Mouse (Mus musculus) ES-E14 (cell line): Measurements from ENCODE around the gene Txn2.

Experiments used
- CHD2 ChIP-seq: IDR thresholded peaks from 2 replicates; pipeline ENCODE4 v1.6.1; 2014; ENCODE audit warnings: mild to moderate bottlenecking, low read depth, low read length, inconsistent platforms
- MAFK ChIP-seq: IDR thresholded peaks from 2 replicates; pipeline ENCODE4 v1.6.1; 2014; ENCODE audit warnings: mild to moderate bottlenecking, low read depth, low read length, inconsistent platforms; ENCODE audit not compliant: insufficient read depth
- ZNF384 ChIP-seq: IDR thresholded peaks from 2 replicates; pipeline ENCODE4 v1.6.1; 2012; ENCODE audit warnings: low read depth, low read length, inconsistent platforms

DNA sequence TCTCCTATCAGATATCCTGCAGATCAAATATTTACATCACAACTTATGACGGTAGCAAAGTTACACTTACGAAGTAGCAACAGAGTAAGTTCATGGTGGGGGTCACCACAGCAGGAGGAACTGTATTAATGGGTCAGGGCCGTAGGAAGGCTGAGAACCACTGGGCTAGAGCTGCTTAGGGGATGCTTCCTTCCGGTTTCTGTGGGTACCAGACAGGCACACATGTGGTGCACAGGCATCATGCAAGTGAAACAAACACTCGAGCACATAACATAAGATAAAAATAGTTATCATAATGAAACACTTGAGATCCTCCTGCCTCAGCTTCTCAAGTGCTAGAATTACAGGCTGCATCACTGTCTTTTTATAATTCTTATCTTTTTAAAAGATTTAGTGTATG lies 48.1 kb downstream of the Txn2 start:
- TF ChIP-seq ZNF384 (no peak), MAFK (no peak), CHD2 (no peak)
